Mouse (Mus musculus) forebrain, embryonic 13.5 days (tissue): ENCODE measurements around the gene Dock7. TPM values are rescaled to one million over a fixed set of nuclear protein-coding genes. Genes with fewer than 3 reads are reported as not detected.
"Not testable (repeated sequence)": the region's sequence is repeated elsewhere in the genome, so short reads cannot be mapped to it uniquely, and the experiment has no call there.

Experiments
- ATAC-seq: fragments of 200-750 bp; cut with Nextera tagmentation; 2 replicates; pipeline ENCODE4 v1.8.0; 2017
- H3K27ac ChIP-seq: fragments of 300-500 bp; sonication (generic); 2 replicates; pipeline ENCODE4 v1.5.1; 2015; ENCODE audit warnings: inconsistent platforms, mild to moderate bottlenecking, moderate library complexity
- H3K27me3 ChIP-seq: fragments of 300-500 bp; sonication (generic); 2 replicates; pipeline ENCODE4 v1.6.1; 2015; ENCODE audit warnings: mild to moderate bottlenecking, inconsistent platforms
- H3K36me3 ChIP-seq: fragments of 300-500 bp; sonication (generic); 2 replicates; pipeline ENCODE4 v1.6.1; 2015; ENCODE audit warnings: mild to moderate bottlenecking, inconsistent platforms; ENCODE audit not compliant: poor library complexity, severe bottlenecking
- H3K4me1 ChIP-seq: fragments of 300-500 bp; sonication (generic); 2 replicates; pipeline ENCODE4 v1.6.1; 2015; ENCODE audit warnings: inconsistent platforms
- H3K4me2 ChIP-seq: fragments of 300-500 bp; sonication (generic); 2 replicates; pipeline ENCODE4 v1.6.1; 2015; ENCODE audit warnings: inconsistent platforms, mild to moderate bottlenecking, moderate library complexity
- H3K4me3 ChIP-seq: fragments of 300-500 bp; sonication (generic); 2 replicates; pipeline ENCODE4 v1.5.1; 2015; ENCODE audit warnings: mild to moderate bottlenecking, inconsistent platforms
- H3K9ac ChIP-seq: fragments of 300-500 bp; sonication (generic); 2 replicates; pipeline ENCODE4 v1.6.1; 2015; ENCODE audit warnings: mild to moderate bottlenecking, inconsistent platforms
- H3K9me3 ChIP-seq: fragments of 300-500 bp; sonication (generic); replicated peaks from 2 replicates; pipeline ENCODE4 v1.6.1; 2016; ENCODE audit warnings: inconsistent platforms
- WGBS: fragments of 180-500 bp; shearing (Covaris S2); methylation state at CpG from one replicate; pipeline ENCODE4 v1.1.7; 2015; 5-methylcytosine and 5-hydroxymethylcytosine counted together
- polyA plus RNA-seq: library from polyadenylated mRNA; unstranded; fragments of >200 nt; fragmentation: Nextera tagmentation; extraction: Ambion mirVana; gene quantifications from 2 replicates; pipeline ENCODE4 v1.2.1, GENCODE M21; 2015

Gene Dock7
- polyA plus RNA-seq, 1 experiment from 2014 or later: 81.0 TPM

DNA sequence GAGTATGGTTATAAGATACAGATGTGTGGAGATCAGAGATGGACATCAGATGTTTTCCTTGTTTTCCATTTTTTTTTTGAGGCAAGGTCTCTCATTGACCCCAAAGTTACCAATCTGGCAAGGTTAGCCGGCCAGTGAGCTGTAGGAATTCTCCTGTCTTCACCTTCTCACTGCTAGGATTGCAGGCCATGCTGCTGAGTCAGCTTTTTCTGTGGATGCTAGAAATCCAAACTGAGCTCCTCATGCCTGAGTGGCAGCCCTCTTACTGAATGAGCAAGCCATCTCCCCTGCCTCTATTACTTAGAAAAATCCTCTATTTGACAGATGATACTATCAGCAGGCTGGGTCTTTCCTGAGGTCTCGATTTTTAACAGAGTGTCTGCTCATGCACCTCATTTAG is 142.0 kb downstream of the Dock7 start:
- H3K4me3 ChIP-seq: no peak overlapping the region
- 96% methylated on average over 2 of the region's 2 CpGs for WGBS
- no peak for ATAC-seq
- no peak overlapping the region for H3K9ac ChIP-seq
- peaks cover 54% of the 10 kb centered on the region for H3K36me3 ChIP-seq
- no peak overlapping the region for H3K4me2 ChIP-seq
- H3K9me3 ChIP-seq: no peaks in the 10 kb centered on the region
- no peaks in the 10 kb centered on the region for H3K4me1 ChIP-seq
- H3K27me3 ChIP-seq: no peaks in the 10 kb centered on the region
- H3K27ac ChIP-seq: no peak overlapping the region

DNA sequence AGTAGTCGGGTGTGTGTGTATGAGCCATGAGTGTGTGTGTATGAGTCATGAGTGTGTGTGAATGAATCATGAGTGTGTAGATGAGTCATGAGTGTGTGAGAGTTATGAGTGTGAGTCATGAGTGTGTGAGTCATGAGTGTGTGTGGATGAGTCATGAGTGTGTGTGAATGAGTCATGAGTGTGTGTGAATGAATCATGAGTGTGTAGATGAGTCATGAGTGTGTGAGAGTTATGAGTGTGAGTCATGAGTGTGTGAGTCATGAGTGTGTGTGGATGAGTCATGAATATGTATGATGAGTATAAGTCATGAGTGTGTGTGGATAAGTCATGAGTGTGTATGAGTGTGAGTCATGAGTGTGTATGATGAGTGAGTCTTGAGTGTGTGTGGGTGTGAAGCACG is 142.4 kb downstream of the Dock7 start:
- H3K9ac ChIP-seq, H3K4me1 ChIP-seq, H3K27ac ChIP-seq, H3K4me2 ChIP-seq, ATAC-seq, H3K9me3 ChIP-seq, H3K4me3 ChIP-seq, H3K27me3 ChIP-seq: not testable (repeated sequence)
- H3K36me3 ChIP-seq: peaks cover 54% of the 10 kb centered on the region
- WGBS: 93% methylated on average over 2 of the region's 2 CpGs

DNA sequence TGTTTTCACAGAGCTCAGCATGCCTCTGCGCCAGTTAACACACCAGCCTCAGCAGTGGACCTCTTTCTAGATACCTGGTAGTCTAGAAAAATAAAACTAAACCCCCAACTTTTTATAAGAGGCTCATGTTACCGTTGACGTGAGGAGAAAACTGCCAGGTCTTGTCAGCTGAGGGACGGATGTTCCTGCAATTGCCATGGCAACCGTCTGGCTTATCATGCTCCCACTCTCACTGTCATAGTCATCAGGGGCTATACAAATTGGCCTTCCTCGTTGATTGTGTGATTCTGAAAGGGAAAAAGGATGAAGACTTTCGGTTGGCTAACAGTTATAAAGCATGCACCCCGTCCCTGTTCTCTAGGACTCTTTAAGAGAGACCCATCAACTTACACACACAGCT is 145.0 kb downstream of the Dock7 start:
- Histone ChIP-seq H3K36me3 (peaks cover 71% of the 10 kb centered on the region), H3K4me1 (no peaks in the 10 kb centered on the region), H3K4me3 (no peak overlapping the region), H3K4me2 (no peak overlapping the region), H3K27me3 (no peaks in the 10 kb centered on the region), H3K9me3 (no peaks in the 10 kb centered on the region), H3K9ac (no peak overlapping the region), H3K27ac (no peak overlapping the region)
- WGBS: 57% methylated on average over 8 of the region's 8 CpGs
- no peak for ATAC-seq

DNA sequence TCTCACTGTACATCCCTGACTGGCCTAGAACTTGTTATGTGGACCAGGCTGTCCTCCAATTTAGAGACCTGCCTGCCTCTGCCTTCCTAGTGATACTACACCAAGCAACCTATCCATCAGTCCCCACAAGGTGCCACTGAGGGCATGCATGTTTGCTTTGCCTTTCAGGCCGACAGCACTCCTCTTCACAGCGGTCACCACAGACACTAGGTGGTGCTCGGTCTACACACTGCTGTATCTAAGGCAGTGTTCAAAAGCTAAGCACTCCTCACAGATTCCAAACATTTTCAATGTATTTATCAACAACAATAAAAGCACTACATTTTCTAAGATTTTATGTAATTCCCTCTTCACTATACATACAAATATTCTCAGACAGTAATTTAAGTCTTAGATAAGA is 150.8 kb downstream of the Dock7 start:
- H3K36me3 ChIP-seq: peaks cover 84% of the 10 kb centered on the region
- 91% methylated on average over 3 of the region's 3 CpGs for WGBS
- no peak overlapping the region for H3K4me3 ChIP-seq
- H3K9me3 ChIP-seq: no peaks in the 10 kb centered on the region
- H3K4me2 ChIP-seq: no peak overlapping the region
- H3K27me3 ChIP-seq: no peaks in the 10 kb centered on the region
- ATAC-seq: no peak
- no peak overlapping the region for H3K9ac ChIP-seq
- no peak overlapping the region for H3K27ac ChIP-seq
- no peaks in the 10 kb centered on the region for H3K4me1 ChIP-seq

DNA sequence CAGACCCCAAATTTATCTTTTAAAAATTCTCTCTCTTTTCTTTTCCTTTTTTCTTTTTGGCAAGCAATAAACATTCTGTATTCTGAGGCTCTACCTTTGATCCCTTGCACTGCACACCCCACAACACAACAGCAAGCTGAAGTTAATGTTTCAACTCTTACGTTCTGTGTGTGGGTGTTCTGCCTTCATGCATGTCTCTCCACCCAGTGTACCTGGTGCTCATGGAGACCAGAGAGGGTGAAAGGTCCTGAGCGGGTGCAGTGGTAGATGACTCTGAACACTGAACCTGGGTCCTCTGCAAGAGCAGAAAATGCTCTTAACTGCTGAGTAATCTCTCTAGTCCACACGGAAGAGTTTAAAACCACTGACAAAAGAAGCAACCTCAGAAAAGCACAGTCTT is 160.5 kb downstream of the Dock7 start:
- H3K36me3 ChIP-seq: peaks cover 66% of the 10 kb centered on the region
- ATAC-seq: no peak
- 88% methylated on average over 3 of the region's 3 CpGs for WGBS

DNA sequence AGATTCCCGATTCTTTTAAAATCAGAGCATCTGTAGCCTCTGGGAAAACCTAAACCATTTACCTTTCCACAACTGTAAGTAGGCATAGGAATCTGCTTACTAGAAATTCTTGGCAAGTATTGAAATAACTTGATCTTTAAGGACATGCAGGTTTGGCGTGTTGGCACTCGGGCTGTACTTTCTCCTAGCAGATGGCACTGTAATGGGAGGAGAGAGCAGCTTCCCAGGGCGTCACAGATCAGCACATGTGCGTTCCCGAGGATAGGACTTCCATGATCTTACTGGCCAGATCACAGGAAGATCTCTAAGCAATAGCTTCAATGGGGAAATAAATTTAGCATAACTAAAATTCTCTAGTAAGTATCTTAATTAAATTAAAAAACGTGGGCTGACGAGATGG is 164.7 kb downstream of the Dock7 start:
- Histone ChIP-seq H3K36me3 (peaks cover 60% of the 10 kb centered on the region), H3K27me3 (no peaks in the 10 kb centered on the region), H3K27ac (no peak overlapping the region), H3K9ac (no peak overlapping the region), H3K4me2 (no peak overlapping the region), H3K4me3 (no peak overlapping the region), H3K4me1 (no peaks in the 10 kb centered on the region), H3K9me3 (no peaks in the 10 kb centered on the region)
- 96% methylated on average over 8 of the region's 8 CpGs for WGBS
- no peak for ATAC-seq

More for the DNA sequence above, 160.5 kb downstream of the Dock7 start:
- no peak overlapping the region for H3K9ac ChIP-seq
- H3K9me3 ChIP-seq: no peaks in the 10 kb centered on the region
- H3K4me2 ChIP-seq: no peak overlapping the region
- no peaks in the 10 kb centered on the region for H3K27me3 ChIP-seq
- no peaks in the 10 kb centered on the region for H3K4me1 ChIP-seq
- H3K27ac ChIP-seq: no peak overlapping the region
- H3K4me3 ChIP-seq: no peak overlapping the region

DNA sequence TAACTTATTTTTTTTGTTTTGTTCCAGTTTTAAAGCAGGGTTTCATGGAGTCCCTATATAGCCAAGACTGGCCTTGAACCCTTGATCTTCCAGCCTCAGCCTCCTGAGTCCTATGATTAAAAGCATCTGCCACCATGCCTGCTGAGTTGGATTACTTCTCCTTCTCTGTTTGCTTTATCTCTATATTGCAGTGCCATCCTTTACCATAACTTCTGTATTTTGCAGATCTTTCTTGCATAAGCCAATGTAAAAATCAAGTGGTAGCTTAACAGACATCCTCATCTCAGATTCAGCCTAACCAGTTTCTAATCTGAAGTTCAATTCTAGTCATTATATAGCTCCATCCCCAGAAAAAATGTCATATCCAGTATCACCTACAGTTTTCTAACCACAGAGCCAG is 170.2 kb downstream of the Dock7 start:
- Histone ChIP-seq H3K9ac (no peak overlapping the region), H3K9me3 (no peaks in the 10 kb centered on the region), H3K27ac (no peak overlapping the region), H3K27me3 (no peaks in the 10 kb centered on the region), H3K4me3 (no peak overlapping the region), H3K4me1 (no peaks in the 10 kb centered on the region), H3K36me3 (peaks cover 27% of the 10 kb centered on the region), H3K4me2 (no peak overlapping the region)
- no peak for ATAC-seq

DNA sequence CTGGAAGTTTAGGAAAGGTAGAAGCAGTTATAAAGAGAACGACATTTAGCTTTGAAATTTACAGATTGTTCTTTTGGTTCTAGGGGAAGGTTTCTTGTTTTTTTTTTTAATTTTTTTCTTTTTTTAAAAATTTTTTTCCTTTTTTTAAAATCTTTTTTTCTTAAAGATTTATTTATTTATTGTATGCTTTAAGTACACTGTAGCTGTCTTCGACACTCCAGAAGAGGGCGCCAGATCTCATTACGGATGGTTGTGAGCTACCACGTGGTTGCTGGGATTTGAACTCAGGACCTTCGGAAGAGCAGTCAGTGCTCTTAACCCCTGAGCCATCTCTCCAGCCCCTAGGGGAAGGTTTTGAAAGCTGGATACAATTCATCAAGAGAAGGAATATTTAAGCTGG is 182.5 kb downstream of the Dock7 start:
- not testable (repeated sequence) for H3K9me3 ChIP-seq, H3K9ac ChIP-seq, H3K4me2 ChIP-seq, H3K27ac ChIP-seq, H3K27me3 ChIP-seq, ATAC-seq, H3K4me3 ChIP-seq, H3K4me1 ChIP-seq
- 89% methylated on average over 6 of the region's 6 CpGs for WGBS
- H3K36me3 ChIP-seq: peaks cover 68% of the 10 kb centered on the region

DNA sequence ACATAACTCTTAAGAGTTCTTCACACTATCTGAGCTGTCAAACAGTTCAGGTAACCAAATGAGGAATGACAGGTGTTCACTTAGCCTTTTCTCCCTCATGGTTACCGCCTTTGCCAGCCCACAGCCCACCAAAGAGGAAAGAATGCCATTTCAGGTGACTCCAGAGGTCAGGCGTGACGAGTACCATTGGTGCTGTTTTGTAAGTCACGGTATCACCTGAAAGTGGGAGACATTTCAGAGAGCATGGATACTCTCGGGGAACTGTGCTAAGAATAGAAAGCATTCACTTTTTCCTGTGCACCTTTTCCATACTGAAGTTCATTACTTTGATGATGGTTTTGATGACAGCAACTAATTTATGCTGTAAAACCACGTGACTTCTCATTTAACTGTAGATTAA is 184.7 kb downstream of the Dock7 start:
- H3K36me3 ChIP-seq: peaks cover 71% of the 10 kb centered on the region
- ATAC-seq: no peak
- WGBS: 87% methylated on average over 6 of the region's 6 CpGs

DNA sequence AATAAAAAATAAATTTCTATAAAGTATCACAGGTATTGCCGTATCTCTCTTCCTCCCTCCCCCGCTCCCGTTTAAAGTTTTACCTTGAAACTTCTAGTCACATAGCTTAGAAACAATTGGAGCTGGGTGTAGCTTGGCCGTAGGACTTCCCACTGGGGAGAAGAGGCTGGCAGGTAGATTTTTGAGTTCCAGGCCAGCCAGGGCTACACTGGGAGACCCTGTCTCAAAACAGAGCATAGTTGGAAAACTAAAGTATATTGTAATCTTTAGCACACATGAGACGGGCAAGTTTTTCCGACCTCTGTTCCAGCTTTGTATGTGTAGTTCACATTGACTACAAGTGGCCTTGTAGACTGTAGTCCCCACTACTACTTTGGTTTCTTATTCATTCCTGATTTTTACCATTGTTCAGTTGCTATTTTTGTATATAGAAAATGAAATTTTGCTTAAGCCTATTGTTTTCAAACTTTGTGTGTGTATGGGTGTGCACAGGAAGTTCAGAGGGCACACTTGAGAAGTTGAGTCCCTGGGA is 195.4 kb downstream of the Dock7 start:
- 17% methylated on average over 6 of the region's 6 CpGs for WGBS
- H3K27ac ChIP-seq: no peak overlapping the region
- H3K27me3 ChIP-seq: no peaks in the 10 kb centered on the region
- no peak for ATAC-seq
- H3K9ac ChIP-seq: peak overlapping the region; percentile 96
- peak overlapping the region; percentile 95 for H3K4me3 ChIP-seq
- H3K36me3 ChIP-seq: peaks cover 16% of the 10 kb centered on the region
- peak overlapping the region; percentile 69 for H3K4me2 ChIP-seq
- peaks cover 23% of the 10 kb centered on the region for H3K4me1 ChIP-seq
- H3K9me3 ChIP-seq: no peaks in the 10 kb centered on the region

More for the DNA sequence above, 184.7 kb downstream of the Dock7 start:
- H3K9ac ChIP-seq: no peak overlapping the region
- H3K4me2 ChIP-seq: no peak overlapping the region
- no peak overlapping the region for H3K4me3 ChIP-seq
- no peak overlapping the region for H3K27ac ChIP-seq
- H3K4me1 ChIP-seq: no peaks in the 10 kb centered on the region
- no peaks in the 10 kb centered on the region for H3K27me3 ChIP-seq
- H3K9me3 ChIP-seq: no peaks in the 10 kb centered on the region

DNA sequence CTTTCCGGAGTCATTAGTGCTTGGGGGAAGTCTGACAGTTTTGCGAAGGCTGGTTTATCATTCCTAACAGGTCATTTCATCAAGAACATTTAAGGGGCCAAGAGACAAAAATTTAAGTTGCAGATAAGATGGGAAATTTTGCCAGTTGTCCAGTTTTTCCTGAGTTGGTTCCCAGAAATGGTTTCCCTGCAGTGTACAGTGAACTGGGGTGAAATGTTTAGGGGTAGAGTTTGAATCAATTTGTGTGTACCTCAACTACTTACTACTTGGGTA is 195.9 kb downstream of the Dock7 start:
- no peaks in the 10 kb centered on the region for H3K27me3 ChIP-seq
- 3% methylated on average over 2 of the region's 2 CpGs for WGBS
- H3K36me3 ChIP-seq: peaks cover 12% of the 10 kb centered on the region
- peak overlapping the region; percentile 96 for H3K9ac ChIP-seq
- H3K9me3 ChIP-seq: no peaks in the 10 kb centered on the region
- ATAC-seq: no peak
- peak overlapping the region; percentile 69 for H3K4me2 ChIP-seq
- H3K27ac ChIP-seq: peak overlapping the region; percentile 99; the same call in 1 of the 2 replicates
- H3K4me3 ChIP-seq: peak overlapping the region; percentile 95
- H3K4me1 ChIP-seq: peaks cover 23% of the 10 kb centered on the region

DNA sequence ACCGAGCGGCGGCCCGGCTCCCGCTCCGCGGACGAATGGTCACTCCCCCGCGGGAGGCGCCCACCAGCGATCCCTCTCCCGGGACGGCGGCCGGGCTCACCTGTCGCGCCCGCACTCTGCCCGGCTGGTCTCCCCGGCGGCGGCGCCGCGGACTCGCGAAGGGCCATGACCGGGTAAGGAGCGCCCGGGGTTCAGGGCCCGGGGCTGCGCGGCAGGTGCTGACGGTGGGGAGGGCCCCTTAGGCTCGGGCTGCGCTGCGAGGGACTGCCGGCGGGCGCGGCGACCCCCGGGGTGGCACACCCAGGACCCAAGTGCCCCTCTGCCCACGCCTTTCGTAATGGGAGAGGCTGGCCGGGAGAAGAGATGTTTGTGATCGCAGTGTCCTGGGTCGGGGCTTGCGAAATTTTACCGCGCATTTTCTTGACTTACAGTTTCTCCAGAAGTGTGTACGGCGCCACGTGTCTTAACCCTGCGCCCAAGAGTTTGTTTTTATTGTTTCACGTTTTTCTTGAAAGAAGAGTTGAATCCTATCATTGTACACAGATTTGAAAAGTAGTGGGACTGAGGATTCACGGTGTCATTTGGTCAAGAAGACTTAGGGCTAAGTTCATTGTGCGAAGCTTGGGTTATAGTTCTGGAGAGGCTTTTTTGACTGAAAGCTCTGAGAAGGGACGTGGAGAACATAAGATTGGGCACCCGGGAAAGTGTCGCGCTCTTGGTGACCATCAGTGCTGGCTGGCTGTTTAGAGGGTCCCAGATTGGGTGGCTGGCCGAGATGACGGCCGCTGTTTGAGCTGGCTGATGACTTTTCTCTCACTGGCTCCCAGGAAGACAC is 196.4 kb downstream of the Dock7 start:
- peaks cover 9% of the 10 kb centered on the region for H3K36me3 ChIP-seq
- H3K9ac ChIP-seq: peak overlapping the region; percentile 96
- ATAC-seq: peak; percentile 20
- peak overlapping the region; percentile 99 for H3K27ac ChIP-seq
- H3K27me3 ChIP-seq: no peaks in the 10 kb centered on the region
- H3K9me3 ChIP-seq: no peaks in the 10 kb centered on the region
- WGBS: under 1% methylated on average over 57 of the region's 66 CpGs
- H3K4me1 ChIP-seq: peaks cover 23% of the 10 kb centered on the region
- H3K4me2 ChIP-seq: peak overlapping the region; percentile 69
- H3K4me3 ChIP-seq: peak overlapping the region; percentile 95
